Mouse (Mus musculus) kidney, adult 2 months (tissue): Measurements from ENCODE around the gene Dusp3. TPM values are rescaled to one million over a fixed set of nuclear protein-coding genes. Genes with fewer than 3 reads are reported as not detected.

ENCODE experiments used
- DNase-seq: peaks from one replicate; pipeline ENCODE4 v3.0.0; 2021
- H3K27ac ChIP-seq: fragments of 200-500 bp; 2 replicates; pipeline ENCODE4 v1.5.1; 2012; ENCODE audit warnings: low read depth, low read length, control low read depth, inconsistent platforms; ENCODE audit not compliant: insufficient read depth
- H3K27me3 ChIP-seq: fragments of 200-500 bp; replicated peaks from 2 replicates; pipeline ENCODE4 v1.6.1; 2012; ENCODE audit warnings: mild to moderate bottlenecking, moderate library complexity, low read length, inconsistent platforms; ENCODE audit not compliant: control insufficient read depth, insufficient read depth
- H3K36me3 ChIP-seq: fragments of 200-500 bp; 2 replicates; pipeline ENCODE4 v1.6.1; 2012; ENCODE audit warnings: mild to moderate bottlenecking, moderate library complexity, low read length, inconsistent platforms; ENCODE audit not compliant: control insufficient read depth, insufficient read depth
- H3K4me1 ChIP-seq: fragments of 200-500 bp; 2 replicates; pipeline ENCODE4 v1.6.1; 2011; ENCODE audit warnings: low read length; ENCODE audit not compliant: control insufficient read depth, insufficient read depth
- H3K4me3 ChIP-seq: fragments of 200-500 bp; 2 replicates; pipeline ENCODE4 v1.5.1; 2011; ENCODE audit warnings: mild to moderate bottlenecking, low read depth, low read length, control low read depth; ENCODE audit not compliant: insufficient read depth
- CTCF ChIP-seq: fragments of 200-500 bp; conservative IDR thresholded peaks from 2 replicates; pipeline ENCODE4 v1.5.1; 2011; ENCODE audit warnings: low read depth, mild to moderate bottlenecking, control low read depth, low read length, moderate library complexity, mixed read lengths; ENCODE audit not compliant: insufficient read depth, insufficient read length
- POLR2A ChIP-seq: fragments of 200-500 bp; IDR thresholded peaks from one replicate; pipeline ENCODE4 v1.6.1; 2011; ENCODE audit warnings: low read depth, low read length, control low read depth
- WGBS: fragments of 180-500 bp; shearing (Covaris S2); methylation state at CpG from one replicate; pipeline ENCODE4 v1.1.7; 2018; 5-methylcytosine and 5-hydroxymethylcytosine counted together
- polyA plus RNA-seq: library from polyadenylated mRNA; depleted of rRNA; stranded (reverse); fragments of >200 nt; gene quantifications from 2 replicates; pipeline ENCODE4 v1.2.3, GENCODE M21; 2012

The Dusp3 gene
- polyA plus RNA-seq, 1 experiment, result 67.8 TPM

- no peak for DNase-seq
- TF ChIP-seq POLR2A (no peak), CTCF (no peak)
- Histone ChIP-seq H3K36me3 (no peaks in the 10 kb centered on the region; the same call in 1 of the 2 replicates), H3K27ac (no peak overlapping the region), H3K4me3 (no peak overlapping the region), H3K27me3 (no peaks in the 10 kb centered on the region), H3K4me1 (no peaks in the 10 kb centered on the region)
- WGBS, result 87% methylated on average over 13 of the region's 13 CpGs
These were observed 17.0 kb downstream of the Dusp3 start for GRCm38 (mm10) chr11:101969835-101970234.

- H3K27ac ChIP-seq, result no peak overlapping the region
- H3K4me3 ChIP-seq, result no peak overlapping the region
- H3K27me3 ChIP-seq, result peaks cover 1% of the 10 kb centered on the region; the same call in 1 of the 2 replicates
- peak; percentile 100; the same call in 1 of the 2 replicates for TF ChIP-seq CTCF
- no peak for TF ChIP-seq POLR2A
- no peaks in the 10 kb centered on the region for H3K4me1 ChIP-seq
- WGBS, result 0% methylated on average over 5 of the region's 5 CpGs
- DNase-seq, result peak; percentile 88
- H3K36me3 ChIP-seq, result no peaks in the 10 kb centered on the region
These were observed 18.0 kb downstream of the Dusp3 start for GRCm38 (mm10) chr11:101968791-101969190.

GRCm38 (mm10) chr11:101968311-101968710 is 18.5 kb downstream of the Dusp3 start:
- 36% methylated on average over 7 of the region's 7 CpGs for WGBS
- no peak for DNase-seq
- TF ChIP-seq POLR2A, result no peak
- Histone ChIP-seq H3K4me1 (no peaks in the 10 kb centered on the region), H3K4me3 (no peak overlapping the region), H3K27me3 (peaks cover 5% of the 10 kb centered on the region; the same call in 1 of the 2 replicates), H3K36me3 (no peaks in the 10 kb centered on the region), H3K27ac (no peak overlapping the region)

- H3K4me1 ChIP-seq, result no peaks in the 10 kb centered on the region
- DNase-seq, result no peak
- 48% methylated on average over 10 of the region's 10 CpGs for WGBS
- H3K27me3 ChIP-seq, result peaks cover 5% of the 10 kb centered on the region; the same call in 1 of the 2 replicates
- no peaks in the 10 kb centered on the region for H3K36me3 ChIP-seq
- H3K27ac ChIP-seq, result no peak within 1 kb of the TSS
- no peak for TF ChIP-seq POLR2A
- no peak for TF ChIP-seq CTCF
- no peak within 1 kb of the TSS for H3K4me3 ChIP-seq
These were observed 19.7 kb downstream of the Dusp3 start, which contains the start of gene Sost for GRCm38 (mm10) chr11:101966965-101967614. TSS of gene Sost (minus strand) at chr11:101967015.

GRCm38 (mm10) chr11:101965553-101965952 is 21.3 kb downstream of the Dusp3 start:
- WGBS, result 11% methylated on average over 2 of the region's 2 CpGs
- Histone ChIP-seq H3K27ac (no peak overlapping the region), H3K4me3 (no peak overlapping the region), H3K27me3 (peaks cover 5% of the 10 kb centered on the region; the same call in 1 of the 2 replicates), H3K36me3 (no peaks in the 10 kb centered on the region), H3K4me1 (no peaks in the 10 kb centered on the region)
- TF ChIP-seq CTCF, result no peak
- no peak for TF ChIP-seq POLR2A
- DNase-seq, result no peak

GRCm38 (mm10) chr11:101964647-101965046 is 22.2 kb downstream of the Dusp3 start:
- H3K27me3 ChIP-seq, result peaks cover 5% of the 10 kb centered on the region; the same call in 1 of the 2 replicates
- TF ChIP-seq POLR2A (no peak), CTCF (no peak)
- H3K36me3 ChIP-seq, result no peaks in the 10 kb centered on the region
- no peak overlapping the region for H3K4me3 ChIP-seq
- DNase-seq, result no peak
- no peak overlapping the region for H3K27ac ChIP-seq
- no peaks in the 10 kb centered on the region for H3K4me1 ChIP-seq
- WGBS, result 44% methylated on average over 8 of the region's 8 CpGs

- no peak for TF ChIP-seq CTCF
- H3K36me3 ChIP-seq, result no peaks in the 10 kb centered on the region
- 1% methylated on average over 78 of the region's 78 CpGs for WGBS
- no peaks in the 10 kb centered on the region for H3K4me1 ChIP-seq
- H3K4me3 ChIP-seq, result peak overlapping the region; percentile 40
- DNase-seq, result peak; percentile 41
- H3K27me3 ChIP-seq, result peaks cover 5% of the 10 kb centered on the region; the same call in 1 of the 2 replicates
- no peak overlapping the region for H3K27ac ChIP-seq
These were observed 23.1 kb downstream of the Dusp3 start for GRCm38 (mm10) chr11:101963473-101964291.
